Mouse (Mus musculus) kidney, embryonic 15.5 days (tissue): ENCODE measurements at regions not wholly inside any gene's neighbourhood (a gene's known extent, or its start where the extent isn't known, plus 50 kb on each side); places are given as distances from the start of the nearest gene placed in this dataset.

Experiments used
- ATAC-seq: fragments of 200-750 bp; cut with Nextera tagmentation; replicated peaks from 2 replicates; pipeline ENCODE4 v1.8.0; 2017; ENCODE audit warnings: moderate TSS enrichment; ENCODE audit not compliant: low FRiP score
- H3K27ac ChIP-seq: fragments of 300-500 bp; sonication (generic); 2 replicates; pipeline ENCODE4 v1.5.1; 2015; ENCODE audit warnings: mild to moderate bottlenecking, inconsistent platforms
- H3K27me3 ChIP-seq: fragments of 300-500 bp; sonication (generic); 2 replicates; pipeline ENCODE4 v1.6.1; 2015; ENCODE audit warnings: inconsistent platforms
- H3K36me3 ChIP-seq: fragments of 300-500 bp; sonication (generic); 2 replicates; pipeline ENCODE4 v1.6.1; 2015; ENCODE audit warnings: inconsistent platforms
- H3K4me1 ChIP-seq: fragments of 300-500 bp; sonication (generic); 2 replicates; pipeline ENCODE4 v1.6.1; 2015; ENCODE audit warnings: inconsistent platforms
- H3K4me2 ChIP-seq: fragments of 300-500 bp; sonication (generic); 2 replicates; pipeline ENCODE4 v1.6.1; 2015; ENCODE audit warnings: moderate library complexity, mild to moderate bottlenecking, inconsistent platforms
- H3K4me3 ChIP-seq: fragments of 300-500 bp; sonication (generic); replicated peaks from 2 replicates; pipeline ENCODE4 v1.5.1; 2015; ENCODE audit warnings: mild to moderate bottlenecking, inconsistent platforms
- H3K9ac ChIP-seq: fragments of 300-500 bp; sonication (generic); 2 replicates; pipeline ENCODE4 v1.6.1; 2015; ENCODE audit warnings: mild to moderate bottlenecking, inconsistent platforms
- H3K9me3 ChIP-seq: fragments of 300-500 bp; sonication (generic); replicated peaks from 2 replicates; pipeline ENCODE4 v1.6.1; 2016; ENCODE audit warnings: inconsistent platforms
- WGBS: fragments of 180-500 bp; shearing (Covaris S2); methylation state at CpG from one replicate; pipeline ENCODE4 v1.1.7; 2015; ENCODE audit warnings: mixed read lengths; 5-methylcytosine and 5-hydroxymethylcytosine counted together

GRCm38 (mm10) chr6:111917248-111917721, 356.3 kb upstream of the Lmcd1 start:
- no peaks in the 10 kb centered on the region for H3K36me3 ChIP-seq
- no peaks in the 10 kb centered on the region for H3K27me3 ChIP-seq
- H3K4me1 ChIP-seq = no peaks in the 10 kb centered on the region
- no peaks in the 10 kb centered on the region for H3K9me3 ChIP-seq
- peak overlapping the region; percentile 70 for H3K27ac ChIP-seq
- H3K4me3 ChIP-seq = no peak overlapping the region
- no peak overlapping the region for H3K9ac ChIP-seq
- ATAC-seq = peak; percentile 80
- WGBS = 27% methylated on average over 6 of the region's 6 CpGs
- H3K4me2 ChIP-seq = no peak overlapping the region

- no peak overlapping the region for H3K9ac ChIP-seq
- H3K4me1 ChIP-seq = no peaks in the 10 kb centered on the region
- H3K27me3 ChIP-seq = no peaks in the 10 kb centered on the region
- H3K4me2 ChIP-seq = no peak overlapping the region
- peak; percentile 42 for ATAC-seq
- no peaks in the 10 kb centered on the region for H3K36me3 ChIP-seq
- H3K4me3 ChIP-seq = no peak overlapping the region
- WGBS = 40% methylated on average over 3 of the region's 3 CpGs
- H3K27ac ChIP-seq = peak overlapping the region; percentile 75
- no peaks in the 10 kb centered on the region for H3K9me3 ChIP-seq
These were observed 355.5 kb upstream of the Lmcd1 start for GRCm38 (mm10) chr6:111917868-111918597.

GRCm38 (mm10) chr6:111932596-111932995, 341.0 kb upstream of the Lmcd1 start:
- H3K27me3 ChIP-seq = no peaks in the 10 kb centered on the region
- H3K9me3 ChIP-seq = 0 out of 2 replicates have a peak, but pooled peaks cover 4% of the 10 kb centered on the region
- H3K4me2 ChIP-seq = no peak overlapping the region
- no peak overlapping the region for H3K9ac ChIP-seq
- WGBS = 84% methylated on average over 2 of the region's 2 CpGs
- H3K4me1 ChIP-seq = no peaks in the 10 kb centered on the region
- H3K4me3 ChIP-seq = no peak overlapping the region
- no peak overlapping the region for H3K27ac ChIP-seq
- ATAC-seq = no peak
- no peaks in the 10 kb centered on the region for H3K36me3 ChIP-seq

GRCm38 (mm10) chr6:111954401-111954800, 319.2 kb upstream of the Lmcd1 start:
- Histone ChIP-seq H3K36me3 (no peaks in the 10 kb centered on the region), H3K9ac (no peak overlapping the region), H3K4me3 (no peak overlapping the region), H3K4me2 (no peak overlapping the region), H3K4me1 (no peaks in the 10 kb centered on the region), H3K27ac (no peak overlapping the region), H3K27me3 (no peaks in the 10 kb centered on the region), H3K9me3 (no peaks in the 10 kb centered on the region)
- no peak for ATAC-seq
- 71% methylated on average over 1 of the region's 1 CpGs for WGBS

- Histone ChIP-seq H3K27me3 (no peaks in the 10 kb centered on the region), H3K4me2 (no peak overlapping the region), H3K9me3 (no peaks in the 10 kb centered on the region), H3K36me3 (no peaks in the 10 kb centered on the region), H3K4me1 (no peaks in the 10 kb centered on the region), H3K9ac (no peak overlapping the region), H3K27ac (no peak overlapping the region), H3K4me3 (no peak overlapping the region)
- ATAC-seq = no peak
- WGBS = 77% methylated on average over 3 of the region's 3 CpGs
These were observed 307.8 kb upstream of the Lmcd1 start for GRCm38 (mm10) chr6:111965766-111966165.

GRCm38 (mm10) chr6:111985452-111985851, 288.1 kb upstream of the Lmcd1 start:
- no peak for ATAC-seq
- 73% methylated on average over 1 of the region's 1 CpGs for WGBS

GRCm38 (mm10) chr6:111995823-111996222, 277.7 kb upstream of the Lmcd1 start:
- Histone ChIP-seq H3K4me2 (no peak overlapping the region), H3K4me1 (no peaks in the 10 kb centered on the region), H3K9ac (no peak overlapping the region), H3K27ac (no peak overlapping the region), H3K36me3 (no peaks in the 10 kb centered on the region), H3K9me3 (no peaks in the 10 kb centered on the region), H3K27me3 (no peaks in the 10 kb centered on the region), H3K4me3 (no peak overlapping the region)
- WGBS = 81% methylated on average over 3 of the region's 3 CpGs
- no peak for ATAC-seq

More at GRCm38 (mm10) chr6:111985452-111985851, 288.1 kb upstream of the Lmcd1 start:
- Histone ChIP-seq H3K36me3 (no peaks in the 10 kb centered on the region), H3K27me3 (no peaks in the 10 kb centered on the region), H3K9me3 (no peaks in the 10 kb centered on the region), H3K4me3 (no peak overlapping the region), H3K4me2 (no peak overlapping the region), H3K4me1 (no peaks in the 10 kb centered on the region), H3K9ac (no peak overlapping the region), H3K27ac (no peak overlapping the region)

GRCm38 (mm10) chr6:112003784-112004471, 269.6 kb upstream of the Lmcd1 start:
- WGBS = 88% methylated on average over 3 of the region's 3 CpGs
- no peak overlapping the region for H3K27ac ChIP-seq
- H3K9ac ChIP-seq = no peak overlapping the region
- no peaks in the 10 kb centered on the region for H3K27me3 ChIP-seq
- ATAC-seq = no peak
- H3K9me3 ChIP-seq = no peaks in the 10 kb centered on the region
- H3K4me3 ChIP-seq = no peak overlapping the region
- peaks cover 7% of the 10 kb centered on the region; the same call in 1 of the 2 replicates for H3K4me1 ChIP-seq
- H3K4me2 ChIP-seq = no peak overlapping the region
- no peaks in the 10 kb centered on the region for H3K36me3 ChIP-seq

GRCm38 (mm10) chr6:112026261-112027205, 247.0 kb upstream of the Lmcd1 start:
- ATAC-seq = no peak
- Histone ChIP-seq H3K9me3 (no peaks in the 10 kb centered on the region), H3K27ac (no peak overlapping the region), H3K36me3 (no peaks in the 10 kb centered on the region), H3K4me3 (no peak overlapping the region), H3K27me3 (no peaks in the 10 kb centered on the region), H3K4me1 (no peaks in the 10 kb centered on the region), H3K9ac (no peak overlapping the region), H3K4me2 (no peak overlapping the region)
- 52% methylated on average over 1 of the region's 1 CpGs for WGBS

GRCm38 (mm10) chr6:112050548-112051184, 222.9 kb upstream of the Lmcd1 start:
- Histone ChIP-seq H3K9ac (no peak overlapping the region), H3K27ac (no peak overlapping the region), H3K9me3 (no peaks in the 10 kb centered on the region), H3K27me3 (no peaks in the 10 kb centered on the region), H3K4me3 (no peak overlapping the region), H3K36me3 (no peaks in the 10 kb centered on the region), H3K4me1 (no peaks in the 10 kb centered on the region), H3K4me2 (no peak overlapping the region)
- ATAC-seq = no peak
- WGBS = 80% methylated on average over 6 of the region's 6 CpGs

- 90% methylated on average over 6 of the region's 6 CpGs for WGBS
- no peak overlapping the region for H3K4me3 ChIP-seq
- no peak overlapping the region for H3K4me2 ChIP-seq
- H3K27ac ChIP-seq = no peak overlapping the region
- no peaks in the 10 kb centered on the region for H3K27me3 ChIP-seq
- H3K9ac ChIP-seq = no peak overlapping the region
- no peak for ATAC-seq
- no peaks in the 10 kb centered on the region for H3K36me3 ChIP-seq
- H3K4me1 ChIP-seq = no peaks in the 10 kb centered on the region
- H3K9me3 ChIP-seq = no peaks in the 10 kb centered on the region
These were observed 221.4 kb upstream of the Lmcd1 start for GRCm38 (mm10) chr6:112052193-112052592.
